Mouse (Mus musculus) liver, postnatal 0 days (tissue): ENCODE measurements around the gene Dstyk. TPM values are rescaled to one million over a fixed set of nuclear protein-coding genes. Genes with fewer than 3 reads are reported as not detected.

Experiments used
- ATAC-seq: fragments of 200-750 bp; cut with Nextera tagmentation; 2 replicates; pipeline ENCODE4 v1.8.0; 2017; ENCODE audit warnings: mild to moderate bottlenecking, moderate library complexity
- DNase-seq: peaks from one replicate; pipeline ENCODE4 v3.0.0-alpha.2; 2016
- H3K27ac ChIP-seq: fragments of 300-500 bp; sonication (generic); 2 replicates; pipeline ENCODE4 v1.5.1; 2014; ENCODE audit warnings: antibody characterized with exemption, moderate library complexity, mild to moderate bottlenecking, low read depth
- H3K27me3 ChIP-seq: fragments of 300-500 bp; sonication (generic); 2 replicates; pipeline ENCODE4 v1.6.1; 2014; ENCODE audit warnings: low read length, control low read depth, mixed read lengths; ENCODE audit not compliant: insufficient read depth
- H3K36me3 ChIP-seq: fragments of 300-500 bp; sonication (generic); replicated peaks from 2 replicates; pipeline ENCODE4 v1.6.1; 2014; ENCODE audit warnings: mild to moderate bottlenecking, control low read depth, low read length, moderate library complexity, mixed read lengths; ENCODE audit not compliant: insufficient read depth
- H3K4me1 ChIP-seq: fragments of 300-500 bp; sonication (generic); 2 replicates; pipeline ENCODE4 v1.6.1; 2014; ENCODE audit warnings: antibody characterized with exemption, mild to moderate bottlenecking, control low read depth; ENCODE audit not compliant: insufficient read depth
- H3K4me2 ChIP-seq: fragments of 300-500 bp; sonication (generic); 2 replicates; pipeline ENCODE4 v1.6.1; 2014; ENCODE audit warnings: low read depth, mild to moderate bottlenecking, low read length, moderate library complexity, mixed read lengths
- H3K4me3 ChIP-seq: fragments of 300-500 bp; sonication (generic); 2 replicates; pipeline ENCODE4 v1.5.1; 2014; ENCODE audit warnings: low read depth, low read length
- H3K9ac ChIP-seq: fragments of 300-500 bp; sonication (generic); replicated peaks from 2 replicates; pipeline ENCODE4 v1.6.1; 2014; ENCODE audit warnings: mild to moderate bottlenecking, moderate library complexity
- H3K9me3 ChIP-seq: fragments of 300-500 bp; sonication (generic); 2 replicates; pipeline ENCODE4 v1.6.1; 2016; ENCODE audit warnings: mild to moderate bottlenecking, control low read depth, low read length, mixed read lengths
- CTCF ChIP-seq: sonication (generic); IDR thresholded peaks from 2 replicates; pipeline ENCODE4 v1.5.1; 2016; ENCODE audit warnings: antibody characterized with exemption, low read depth
- EP300 ChIP-seq: IDR thresholded peaks from 2 replicates; pipeline ENCODE4 v1.6.1; 2016; ENCODE audit warnings: antibody characterized with exemption, low read depth, mild to moderate bottlenecking
- WGBS: fragments of 180-500 bp; shearing (Covaris S2); extraction: QIAGEN DNeasy Blood & Tissue Kit; methylation state at CpG from one replicate; pipeline ENCODE4 v1.1.7; 2014; ENCODE audit not compliant: insufficient replicate concordance; 5-methylcytosine and 5-hydroxymethylcytosine counted together
- polyA plus RNA-seq: library from polyadenylated mRNA; unstranded; fragments of >200 nt; fragmentation: Nextera tagmentation; extraction: Ambion mirVana; gene quantifications from 2 replicates; pipeline ENCODE4 v1.2.1, GENCODE M21; 2015

Dstyk gene
- polyA plus RNA-seq, 1 experiment from 2014 or later = 2.9 TPM

GRCm38 (mm10) chr1:132509771-132510170 lies 92.4 kb downstream of the Dstyk start:
- ATAC-seq (no peak), DNase-seq (no peak)
- H3K27ac ChIP-seq = no peak overlapping the region
- H3K36me3 ChIP-seq = peaks cover 30% of the 10 kb centered on the region
- H3K4me1 ChIP-seq = no peaks in the 10 kb centered on the region
- TF ChIP-seq EP300 = no peak
- TF ChIP-seq CTCF = no peak
- H3K9ac ChIP-seq = no peak overlapping the region
- H3K4me3 ChIP-seq = no peak overlapping the region
- no peaks in the 10 kb centered on the region for H3K9me3 ChIP-seq
- no peak overlapping the region for H3K4me2 ChIP-seq
- 81% methylated on average over 5 of the region's 5 CpGs for WGBS
- no peaks in the 10 kb centered on the region for H3K27me3 ChIP-seq

GRCm38 (mm10) chr1:132511521-132511920 lies 94.2 kb downstream of the Dstyk start:
- H3K9ac ChIP-seq = no peak overlapping the region; the same call in 1 of the 2 replicates
- no peak overlapping the region for H3K4me3 ChIP-seq
- H3K27me3 ChIP-seq = no peaks in the 10 kb centered on the region
- H3K36me3 ChIP-seq = peaks cover 16% of the 10 kb centered on the region; the same call in 1 of the 2 replicates
- no peak overlapping the region for H3K27ac ChIP-seq
- ATAC-seq = no peak
- H3K4me2 ChIP-seq = no peak overlapping the region
- 47% methylated on average over 8 of the region's 8 CpGs for WGBS
- no peaks in the 10 kb centered on the region for H3K4me1 ChIP-seq
- H3K9me3 ChIP-seq = no peaks in the 10 kb centered on the region
- TF ChIP-seq CTCF (no peak), EP300 (no peak)
- no peak for DNase-seq

GRCm38 (mm10) chr1:132512106-132512505 lies 94.8 kb downstream of the Dstyk start:
- no peaks in the 10 kb centered on the region for H3K4me1 ChIP-seq
- H3K9me3 ChIP-seq = no peaks in the 10 kb centered on the region
- no peak overlapping the region for H3K27ac ChIP-seq
- WGBS = 77% methylated on average over 8 of the region's 8 CpGs
- no peak overlapping the region for H3K4me3 ChIP-seq
- no peaks in the 10 kb centered on the region for H3K27me3 ChIP-seq
- ATAC-seq (no peak), DNase-seq (no peak)
- H3K9ac ChIP-seq = no peak overlapping the region
- TF ChIP-seq CTCF (no peak), EP300 (no peak)
- peaks cover 11% of the 10 kb centered on the region; the same call in 1 of the 2 replicates for H3K36me3 ChIP-seq
- H3K4me2 ChIP-seq = no peak overlapping the region

GRCm38 (mm10) chr1:132515339-132515738 lies 98.0 kb downstream of the Dstyk start:
- H3K36me3 ChIP-seq = no peaks in the 10 kb centered on the region
- H3K4me1 ChIP-seq = no peaks in the 10 kb centered on the region
- H3K9ac ChIP-seq = no peak overlapping the region
- H3K9me3 ChIP-seq = no peaks in the 10 kb centered on the region
- no peaks in the 10 kb centered on the region for H3K27me3 ChIP-seq
- no peak overlapping the region for H3K4me2 ChIP-seq
- no peak overlapping the region for H3K4me3 ChIP-seq
- DNase-seq = no peak
- no peak for ATAC-seq
- no peak overlapping the region for H3K27ac ChIP-seq
- WGBS = 90% methylated on average over 12 of the region's 12 CpGs
- no peak for TF ChIP-seq CTCF
- no peak for TF ChIP-seq EP300

Other genes starting within 250 kb of the Dstyk start
- not detected in 2 replicates for gene Lemd1, start 226.1 kb upstream of the Dstyk start, polyA plus RNA-seq
- not detected in 2 replicates for gene AC124108.1, start 226.1 kb upstream of the Dstyk start, polyA plus RNA-seq
- not detected in 2 replicates for gene Gm10188, start 187.8 kb upstream of the Dstyk start, polyA plus RNA-seq
- 0.32 and 0.40 TPM in 2 replicates for gene Klhdc8a, start 118.9 kb upstream of the Dstyk start, polyA plus RNA-seq
- gene Nuak2, start 101.4 kb upstream of the Dstyk start, polyA plus RNA-seq = 6.0 and 6.8 TPM in 2 replicates
- 154 TPM in 2 replicates for gene Tmcc2, start 26.3 kb upstream of the Dstyk start, polyA plus RNA-seq
- gene Rbbp5, start 59.8 kb downstream of the Dstyk start, polyA plus RNA-seq = 12.4 and 13.1 TPM in 2 replicates
- gene Tmem81, start 88.7 kb downstream of the Dstyk start, polyA plus RNA-seq = 0.62 and 0.66 TPM in 2 replicates
- gene Cntn2, start 125.7 kb downstream of the Dstyk start, polyA plus RNA-seq = 0.02 and 0.20 TPM in 2 replicates